Mouse (Mus musculus) gonadal fat pad, adult 2 months (tissue): ENCODE data around the gene Rpusd3. TPM values are rescaled to one million over a fixed set of nuclear protein-coding genes. Genes with fewer than 3 reads are reported as not detected.

Experiments
- DNase-seq: peaks from one replicate; pipeline ENCODE4 v3.0.0-alpha.2; 2012; ENCODE audit warnings: low read depth
- polyA plus RNA-seq: library from polyadenylated mRNA; depleted of rRNA; stranded (reverse); fragments of >200 nt; gene quantifications from 2 replicates; pipeline ENCODE4 v1.2.3, GENCODE M21; 2012

Gene Rpusd3
- polyA plus RNA-seq, 1 experiment = 99.3 TPM

GRCm38 (mm10) chr6:113429965-113430364, 10.8 kb upstream of the Rpusd3 start:
- DNase-seq = no peak

DNA sequence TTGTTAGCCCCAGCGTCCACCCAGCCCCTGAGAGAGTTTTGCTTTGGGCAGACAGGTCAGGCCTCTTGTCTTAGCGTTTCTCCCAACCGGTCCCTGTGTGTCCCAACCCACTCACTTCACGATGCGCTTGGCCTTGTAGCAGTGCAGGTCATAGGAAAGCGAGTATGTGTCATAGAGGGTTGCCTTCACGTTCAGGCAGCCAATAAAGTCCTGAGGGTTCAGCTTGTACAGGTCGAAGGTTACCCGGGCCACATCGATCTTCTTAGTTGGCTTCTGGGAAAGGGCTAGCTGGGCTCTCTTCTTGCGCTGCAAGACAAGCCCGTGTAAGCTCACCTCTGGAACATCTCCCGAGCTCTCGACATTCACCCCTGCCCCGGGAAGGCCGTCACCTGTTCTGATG, 8.9 kb upstream of the Rpusd3 start:
- DNase-seq = no peak

DNA sequence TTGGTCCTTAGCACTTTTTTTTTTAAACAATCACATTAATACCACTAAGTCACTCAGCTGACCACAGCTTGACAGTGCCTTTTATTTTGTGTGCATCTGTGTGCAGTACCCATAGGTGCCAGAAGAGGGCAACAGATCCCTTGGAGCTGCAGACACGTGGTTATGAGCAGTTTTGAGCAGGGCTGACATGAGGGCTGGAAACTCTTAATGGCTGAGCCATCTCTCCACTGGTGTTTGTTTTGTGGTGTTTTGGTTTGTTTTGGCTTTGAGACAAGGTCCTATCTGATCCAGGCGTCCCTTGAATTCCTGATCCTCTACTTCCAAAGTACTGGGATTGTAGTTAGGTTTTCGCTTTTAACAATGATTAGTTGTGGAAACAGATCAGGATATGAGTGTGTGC, 8.3 kb upstream of the Rpusd3 start:
- DNase-seq = no peak

GRCm38 (mm10) chr6:113426696-113427095, 7.6 kb upstream of the Rpusd3 start:
- no peak for DNase-seq

GRCm38 (mm10) chr6:113424187-113424586, 5.0 kb upstream of the Rpusd3 start:
- DNase-seq = no peak

DNA sequence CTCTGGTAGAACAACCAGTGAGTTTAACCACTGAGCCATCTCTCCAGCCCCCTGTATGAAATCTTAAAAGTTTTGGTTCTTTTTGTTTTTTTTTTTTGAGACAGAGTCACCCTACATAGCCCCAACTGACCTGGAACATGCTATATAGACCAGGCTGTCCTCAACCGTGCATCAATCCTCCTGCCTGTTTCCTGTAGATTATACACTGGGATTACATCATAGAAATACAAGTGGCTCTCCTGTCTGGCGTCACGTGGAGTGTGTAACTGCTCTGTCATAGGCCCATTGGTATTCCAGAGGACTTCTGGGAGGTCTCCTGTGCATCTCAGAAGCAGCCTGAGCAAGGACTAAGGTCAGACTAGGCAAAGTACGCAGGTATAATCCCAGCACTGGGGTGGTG, 3.9 kb upstream of the Rpusd3 start:
- DNase-seq = no peak

DNA sequence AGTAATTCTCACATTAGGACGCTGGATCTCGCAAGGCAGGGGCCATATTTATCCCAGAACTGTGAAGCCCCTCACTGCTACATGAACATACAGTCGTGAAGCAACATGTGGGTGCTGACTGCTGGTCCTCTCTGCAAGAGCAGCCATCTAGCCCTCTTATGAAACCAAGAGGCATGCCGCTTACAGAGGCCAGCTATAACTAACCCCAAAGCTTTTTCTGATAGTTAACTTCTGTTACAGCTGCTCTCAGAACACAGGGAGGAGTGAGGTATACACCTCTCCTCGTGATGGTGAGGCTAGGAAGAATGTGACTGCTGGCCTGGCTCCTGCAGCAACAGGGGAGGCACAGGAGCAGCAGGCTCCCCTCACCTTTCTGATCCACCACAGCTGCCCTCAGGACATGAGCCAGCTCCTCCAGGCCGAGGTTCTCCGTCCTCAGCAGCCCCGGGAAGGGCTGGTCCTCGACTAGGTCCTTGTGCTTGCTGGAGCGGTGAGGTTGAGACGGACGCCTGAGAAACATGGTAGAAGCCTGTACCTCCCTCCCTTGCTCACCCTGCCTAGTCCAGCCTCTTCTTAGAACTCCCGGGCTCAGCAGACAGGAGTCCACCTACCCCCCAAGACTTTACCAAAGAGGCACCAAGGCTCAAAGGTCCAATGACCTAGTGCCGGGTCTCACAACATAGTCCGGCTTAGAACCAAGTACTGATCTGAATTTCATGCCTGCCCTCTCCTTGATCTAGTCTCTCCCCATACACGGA, 520 bp downstream of the Rpusd3 start:
- DNase-seq = no peak

DNA sequence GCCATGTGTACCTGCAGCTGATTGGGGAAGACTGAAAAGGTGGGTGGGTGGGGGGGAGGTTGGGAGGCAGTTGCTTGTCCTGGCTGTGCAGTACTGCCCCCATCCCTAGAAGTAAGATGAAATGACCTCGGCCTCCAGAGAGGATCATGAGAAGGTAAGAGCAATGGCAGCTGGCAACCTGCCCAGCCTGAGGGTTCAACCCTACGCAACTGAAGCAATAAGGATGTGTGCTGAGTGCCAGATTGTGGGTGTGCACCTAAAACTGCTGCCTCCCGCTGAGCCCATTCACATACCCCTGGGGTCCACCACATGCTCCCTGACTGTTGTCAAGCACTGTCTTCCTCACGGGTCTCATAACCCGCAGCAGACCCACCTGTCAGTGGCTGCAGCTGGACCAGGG, 2.7 kb downstream of the Rpusd3 start:
- no peak for DNase-seq

- no peak for DNase-seq
Observed at GRCm38 (mm10) chr6:113410001-113410400, 9.1 kb downstream of the Rpusd3 start.

DNA sequence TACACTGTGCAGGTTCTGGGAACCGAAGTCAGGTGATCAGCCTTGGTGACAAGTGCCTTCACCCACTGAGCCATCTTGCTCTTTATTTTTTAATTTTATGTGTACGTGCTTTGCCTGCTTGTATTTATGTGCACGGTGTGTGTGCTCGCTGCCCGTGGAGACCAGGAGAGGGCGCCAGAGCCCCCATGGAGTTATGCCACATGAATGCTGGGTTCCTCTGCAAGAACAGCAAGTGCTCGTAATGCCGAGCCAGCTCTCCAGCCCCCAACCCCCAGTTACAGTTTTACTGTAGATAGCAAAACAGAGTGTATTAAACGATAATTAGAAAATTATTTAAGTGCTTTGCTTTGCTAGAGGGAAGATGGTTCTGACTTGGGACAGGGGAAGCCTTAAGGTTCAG, 12.5 kb downstream of the Rpusd3 start:
- DNase-seq = no peak

GRCm38 (mm10) chr6:113405483-113405882, 13.7 kb downstream of the Rpusd3 start:
- DNase-seq = no peak

DNA sequence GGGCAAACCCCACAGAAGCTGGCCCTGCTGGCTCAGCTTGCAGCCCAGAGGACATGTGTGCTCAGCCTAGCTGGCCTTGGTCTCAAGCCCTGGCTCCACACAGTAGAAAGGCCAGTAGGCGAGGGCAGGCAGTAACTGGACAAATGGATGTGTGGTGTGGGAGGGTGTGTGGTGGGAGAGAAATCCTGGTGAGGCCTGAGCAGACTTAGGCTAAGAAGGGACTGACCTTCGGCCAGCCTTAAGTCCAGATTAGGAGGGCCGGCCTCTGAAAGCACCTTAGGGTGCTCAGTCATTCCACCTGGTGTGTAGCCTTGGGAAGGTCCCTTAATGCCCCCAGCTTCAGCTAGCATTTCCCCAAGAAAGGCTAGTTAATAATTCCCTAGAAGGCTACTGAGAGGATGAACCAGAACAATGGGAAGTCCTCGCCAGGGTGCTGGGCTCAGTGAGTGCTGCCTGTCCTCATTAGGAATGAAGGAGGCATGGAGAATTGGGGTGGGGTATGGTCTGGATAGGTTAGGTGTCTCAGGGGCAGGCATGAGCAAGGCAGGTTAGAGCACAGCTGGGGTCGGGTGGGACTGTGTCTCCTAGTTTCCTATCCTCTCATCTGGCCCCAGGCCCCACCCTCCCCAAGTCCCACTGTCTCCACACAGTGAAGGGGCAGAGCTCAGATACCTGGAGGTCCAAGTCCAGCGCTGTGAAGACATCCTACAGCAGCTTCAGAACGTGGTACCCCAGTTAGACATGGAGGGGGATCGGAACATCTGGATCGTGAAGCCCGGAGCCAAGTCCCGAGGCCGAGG, 14.3 kb downstream of the Rpusd3 start:
- DNase-seq = no peak

- no peak for DNase-seq
Observed at GRCm38 (mm10) chr6:113402094-113402493, 17.0 kb downstream of the Rpusd3 start.

DNA sequence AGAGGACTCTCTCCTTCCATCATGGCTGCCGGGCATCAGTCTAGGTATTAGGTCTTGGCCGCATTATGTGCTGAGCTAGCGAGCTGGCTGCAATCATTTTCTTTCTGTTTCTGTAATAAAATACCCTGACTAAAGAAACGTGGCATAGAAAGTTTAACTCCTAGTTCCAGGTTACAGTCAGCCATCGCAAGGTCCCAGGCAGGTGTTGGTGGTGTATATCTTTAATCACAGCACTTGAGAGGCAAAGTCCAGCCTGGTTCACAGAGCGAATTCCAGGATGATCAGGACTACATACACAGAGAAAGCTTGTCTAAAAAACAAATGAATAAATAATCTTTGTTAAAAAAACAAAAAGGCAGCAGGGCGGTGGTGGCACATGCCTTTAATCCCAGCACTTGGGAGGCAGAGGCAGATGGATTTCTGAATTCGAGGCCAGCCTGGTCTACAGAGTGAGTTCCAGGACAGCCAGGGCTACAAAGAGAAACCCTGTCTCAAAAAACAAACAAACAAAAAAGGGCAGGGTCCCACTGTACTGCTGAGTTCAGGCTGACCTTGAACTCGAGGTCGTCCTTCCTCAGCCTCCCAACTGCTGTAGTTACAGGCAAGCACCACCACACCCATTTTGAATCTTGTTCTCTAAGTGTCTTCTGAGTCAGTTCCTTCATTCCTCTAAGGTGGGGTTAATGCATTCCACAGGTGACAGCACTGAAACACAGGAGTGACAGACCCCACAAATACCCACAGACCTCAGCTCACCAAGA, 22.7 kb downstream of the Rpusd3 start:
- no peak for DNase-seq

GRCm38 (mm10) chr6:113395501-113395900, 23.6 kb downstream of the Rpusd3 start:
- no peak for DNase-seq

DNA sequence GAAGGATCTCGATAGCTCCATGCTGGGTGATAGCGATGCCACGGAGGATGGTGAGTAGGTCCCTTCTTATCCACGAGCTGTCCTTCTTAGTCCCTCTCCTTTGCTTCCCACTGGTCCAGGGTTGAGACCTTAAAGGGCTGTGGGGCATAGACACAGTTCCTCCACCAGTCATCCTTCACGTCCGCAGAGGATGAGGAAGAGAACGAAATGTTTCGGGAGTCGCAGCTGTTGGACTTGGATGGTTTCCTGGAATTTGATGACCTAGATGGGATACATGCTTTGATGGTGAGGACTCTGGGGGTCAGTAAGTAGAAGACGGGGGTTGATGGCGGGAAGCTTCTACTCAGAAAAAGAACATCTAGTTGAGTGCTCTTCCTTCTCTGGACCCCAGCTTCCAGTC, 24.3 kb downstream of the Rpusd3 start:
- no peak for DNase-seq

- DNase-seq = no peak
Observed at GRCm38 (mm10) chr6:113393951-113394350, 25.2 kb downstream of the Rpusd3 start.

DNA sequence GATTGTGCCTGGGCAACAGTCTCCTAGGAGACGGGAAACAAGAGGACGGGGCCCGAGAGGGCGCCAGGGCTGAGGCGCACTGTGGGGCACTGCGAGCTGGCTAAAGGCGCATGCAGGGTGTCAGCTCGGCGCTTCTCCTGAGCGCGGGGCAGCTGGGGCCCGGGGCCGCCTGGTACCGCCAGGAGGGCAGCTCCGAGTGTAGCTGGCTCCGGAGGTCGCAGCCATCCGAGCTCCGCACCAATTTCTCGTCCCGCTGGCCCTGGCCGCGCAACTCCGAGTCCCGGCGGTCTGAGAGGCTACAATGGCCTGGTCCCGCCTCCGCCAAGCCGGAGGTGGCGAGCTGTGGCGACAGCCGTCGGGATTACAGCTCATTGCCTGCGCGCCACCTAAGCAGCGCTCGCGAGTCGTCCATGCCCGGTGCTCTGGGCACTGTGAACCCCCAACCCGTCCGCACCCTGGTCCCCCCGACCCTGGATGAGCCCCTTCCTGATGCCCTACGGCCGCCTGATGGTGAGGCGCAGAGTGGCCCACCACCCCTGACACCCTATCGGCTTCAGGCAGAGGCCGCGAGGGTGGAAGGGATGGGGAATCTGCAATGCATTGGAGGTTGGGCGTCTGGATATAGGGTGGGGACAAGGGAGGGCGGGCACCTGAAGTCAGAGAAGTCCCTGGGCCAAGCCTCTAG, 26.6 kb downstream of the Rpusd3 start:
- DNase-seq = no peak

- DNase-seq = no peak
Observed at GRCm38 (mm10) chr6:113392015-113392386, 27.1 kb downstream of the Rpusd3 start.

GRCm38 (mm10) chr6:113390715-113391114, 28.4 kb downstream of the Rpusd3 start:
- no peak for DNase-seq

DNA sequence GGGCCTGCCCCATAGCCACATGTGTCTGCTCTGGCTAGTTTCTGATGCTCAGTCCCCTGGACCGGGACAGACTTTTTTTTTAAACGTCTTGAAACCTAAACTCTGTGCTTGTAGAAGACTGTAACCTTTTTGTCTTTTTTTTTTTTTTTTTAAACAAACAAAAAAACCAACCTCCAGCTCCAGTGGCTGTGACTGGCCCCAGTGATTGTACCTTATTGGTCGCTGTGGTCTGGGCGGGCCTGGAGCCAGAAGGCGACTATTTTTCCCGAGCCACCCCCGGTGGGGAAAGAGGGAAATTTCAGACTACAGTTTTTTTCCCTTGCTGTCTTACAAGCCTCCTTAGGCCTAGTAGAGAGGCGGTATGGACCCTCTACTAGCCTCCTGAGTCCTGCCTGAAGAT, 30.2 kb downstream of the Rpusd3 start, which contains the start of gene Ttll3:
TSS of gene Ttll3 (plus strand) at position 301 of the 400 bp plus-strand sequence.
- DNase-seq = no peak

- no peak for DNase-seq
Observed at GRCm38 (mm10) chr6:113386025-113386424, 33.1 kb downstream of the Rpusd3 start.
